Mouse (Mus musculus): ENCODE measurements around the gene Hmgb3. TPM values are rescaled to one million over a fixed set of nuclear protein-coding genes. Genes with fewer than 3 reads are reported as not detected.
A peak's percentile ranks its signal among the peaks of the same experiment; 100 is the strongest.
"Not testable (repeated sequence)": the region's sequence is repeated elsewhere in the genome, so short reads cannot be mapped to it uniquely, and the experiment has no call there.

Hmgb3 gene
- 100 to 1,000 TPM; 187 to 204 TPM for total RNA-seq (2021)
- 94.7 and 142 TPM in 2 replicates for polyA plus RNA-seq (2012; rRNA removed)
- long read RNA-seq, transcript Hmgb3-204 (5 exons, 1,743 nt): minor isoform, 64 of 203 reads
- long read RNA-seq, transcript Hmgb3-202 (5 exons, 1,571 nt): major isoform, 108 of 203 reads
- long read RNA-seq, partial matches to known transcripts: 2 of 203 reads
- long read RNA-seq, other reads (novel, unspliced or antisense): 24 of 203 reads

- DNase-seq: peak; percentile 91
Observed at GRCm38 (mm10) chrX:71555415-71556114, at the start of gene Hmgb3. TSS of gene Hmgb3 (plus strand) at chrX:71555918.

- DNase-seq: not testable (repeated sequence)
Observed at GRCm38 (mm10) chrX:71506591-71506990, 49.1 kb upstream of the Hmgb3 start.

- DNase-seq: no peak
Observed at GRCm38 (mm10) chrX:71519252-71519651, 36.5 kb upstream of the Hmgb3 start.

DNA sequence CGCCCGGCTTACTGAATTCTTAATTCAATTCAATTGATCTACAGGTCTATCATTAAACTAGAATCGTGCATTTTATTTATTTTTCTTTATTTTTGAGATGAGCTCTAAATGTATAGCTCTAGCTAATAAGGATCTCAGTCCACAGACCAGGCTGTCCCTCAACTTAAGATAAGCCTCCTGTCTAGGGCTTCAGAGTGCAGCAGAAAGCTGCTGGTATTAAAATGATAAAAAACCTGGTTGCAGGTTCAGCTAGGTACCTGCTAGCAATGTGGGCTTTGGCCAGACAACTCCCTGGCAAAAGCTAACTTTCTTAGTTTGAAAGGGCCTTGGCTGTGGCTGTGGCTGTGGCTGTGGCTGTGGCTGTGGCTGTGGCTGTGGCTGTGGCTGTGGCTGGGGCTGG is 32.8 kb upstream of the Hmgb3 start:
- no peak for DNase-seq

DNA sequence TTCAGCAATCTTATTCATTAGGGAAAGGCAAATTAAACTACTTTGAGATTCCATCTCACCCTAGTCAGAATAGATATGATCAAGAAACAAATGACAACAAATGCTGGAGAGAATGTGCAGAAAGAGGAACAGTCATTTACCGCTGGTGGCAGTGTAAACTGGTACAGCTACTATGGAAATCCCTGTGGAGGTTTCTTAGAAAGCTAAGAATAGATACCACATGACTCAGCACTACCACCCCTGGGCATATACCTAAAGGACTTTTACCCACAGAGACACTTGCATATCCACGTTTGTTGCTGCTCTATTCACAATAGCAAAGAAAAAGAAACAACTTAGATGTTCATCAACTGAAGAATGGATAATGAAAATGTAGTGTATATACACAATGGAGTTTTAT is 31.4 kb upstream of the Hmgb3 start:
- DNase-seq: no peak

DNA sequence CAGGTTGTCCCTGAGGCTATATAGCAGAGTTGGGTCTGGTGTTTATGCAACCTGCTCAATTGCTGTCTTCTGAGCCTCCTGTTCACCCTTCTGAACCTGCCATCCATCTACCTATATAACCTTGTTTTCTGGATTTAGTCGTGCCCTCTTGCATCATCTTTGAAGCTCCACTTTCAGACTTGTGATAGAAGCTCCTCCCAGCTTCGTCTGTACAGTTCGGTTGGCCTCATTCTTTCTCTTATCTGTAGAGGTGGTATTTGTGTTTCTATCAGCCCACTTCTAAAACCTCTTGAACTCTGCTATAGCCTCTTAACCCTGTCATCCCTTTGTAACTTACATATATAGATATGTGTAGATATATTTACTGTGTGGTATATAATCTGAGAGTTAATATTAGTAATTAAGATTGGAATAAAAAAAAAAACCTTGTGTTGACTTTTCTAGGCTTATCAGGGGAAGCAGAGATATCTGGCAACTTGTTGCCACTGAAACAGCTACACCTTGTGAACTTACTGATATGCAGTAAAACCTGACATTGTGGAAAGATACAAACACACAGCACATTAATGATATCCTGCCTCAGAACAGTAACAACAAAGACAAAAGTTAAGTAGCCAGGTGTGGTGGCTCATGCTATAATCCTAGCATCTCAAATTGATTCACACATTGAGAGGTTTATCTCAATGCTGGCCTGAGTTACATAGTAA is 30.0 kb upstream of the Hmgb3 start:
- DNase-seq: no peak

DNA sequence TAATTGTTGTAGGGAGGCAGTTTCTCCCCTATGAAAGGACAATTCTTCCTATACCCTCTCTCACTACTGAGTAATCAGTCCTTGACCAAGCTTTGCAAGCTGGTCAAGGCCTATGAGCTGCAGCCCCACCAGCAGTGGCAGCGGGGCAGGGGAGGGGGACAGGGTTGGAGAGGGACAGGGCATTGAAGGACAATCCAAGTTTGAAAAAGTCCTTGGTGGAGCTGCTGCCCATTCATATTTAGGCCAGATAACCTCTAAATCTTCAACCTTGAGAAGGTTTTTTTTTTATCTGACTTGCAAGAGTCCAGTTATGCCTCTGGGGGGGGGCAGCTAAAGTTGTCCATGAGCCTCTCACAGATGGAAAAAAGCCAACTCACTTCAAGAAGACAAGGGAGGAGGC is 28.3 kb upstream of the Hmgb3 start:
- DNase-seq: peak; percentile 77

GRCm38 (mm10) chrX:71528150-71528549 is 27.6 kb upstream of the Hmgb3 start:
- no peak for DNase-seq

DNA sequence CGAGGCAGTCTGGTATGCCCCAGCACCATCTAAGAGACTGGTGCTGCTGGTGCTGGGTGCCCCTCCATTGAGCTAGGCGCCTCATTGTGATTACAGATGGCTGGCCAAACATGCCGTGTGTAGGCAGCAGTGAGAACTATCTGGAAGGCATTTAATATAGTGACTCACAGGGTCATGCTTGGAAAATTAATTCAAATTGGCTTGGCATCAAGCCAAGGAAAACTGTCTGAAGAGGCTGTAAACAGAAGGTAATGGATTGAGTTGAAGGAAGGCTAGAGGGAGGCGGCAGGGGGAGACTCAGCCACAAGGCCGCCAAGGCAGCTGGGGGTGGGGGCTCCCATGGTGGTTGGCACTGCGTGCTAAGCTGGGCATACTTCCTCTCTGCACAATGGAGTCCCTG is 27.1 kb upstream of the Hmgb3 start:
- DNase-seq: peak; percentile 55

DNA sequence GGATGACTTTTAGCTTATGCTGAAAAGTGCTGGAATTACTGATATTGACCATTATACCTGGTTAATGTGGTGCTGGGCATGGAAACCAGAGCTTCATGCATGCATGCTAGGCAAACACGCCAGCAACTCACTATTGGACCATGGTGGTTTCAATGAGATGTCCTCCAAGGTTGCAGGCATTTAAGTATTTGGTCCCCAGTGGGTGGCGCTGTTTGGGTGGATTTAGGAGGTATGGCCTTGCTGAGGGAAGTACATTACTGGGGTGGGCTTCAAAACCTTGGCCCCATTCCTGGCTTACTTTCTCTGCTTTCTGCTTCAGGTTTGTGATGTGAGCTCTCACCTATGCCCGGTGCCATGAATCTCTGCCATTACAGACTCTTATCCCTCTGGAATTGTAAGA is 23.1 kb upstream of the Hmgb3 start:
- DNase-seq: no peak

- DNase-seq: no peak
Observed at GRCm38 (mm10) chrX:71534102-71534501, 21.6 kb upstream of the Hmgb3 start.

- DNase-seq: peak; percentile 48
Observed at GRCm38 (mm10) chrX:71537791-71538190, 17.9 kb upstream of the Hmgb3 start.

DNA sequence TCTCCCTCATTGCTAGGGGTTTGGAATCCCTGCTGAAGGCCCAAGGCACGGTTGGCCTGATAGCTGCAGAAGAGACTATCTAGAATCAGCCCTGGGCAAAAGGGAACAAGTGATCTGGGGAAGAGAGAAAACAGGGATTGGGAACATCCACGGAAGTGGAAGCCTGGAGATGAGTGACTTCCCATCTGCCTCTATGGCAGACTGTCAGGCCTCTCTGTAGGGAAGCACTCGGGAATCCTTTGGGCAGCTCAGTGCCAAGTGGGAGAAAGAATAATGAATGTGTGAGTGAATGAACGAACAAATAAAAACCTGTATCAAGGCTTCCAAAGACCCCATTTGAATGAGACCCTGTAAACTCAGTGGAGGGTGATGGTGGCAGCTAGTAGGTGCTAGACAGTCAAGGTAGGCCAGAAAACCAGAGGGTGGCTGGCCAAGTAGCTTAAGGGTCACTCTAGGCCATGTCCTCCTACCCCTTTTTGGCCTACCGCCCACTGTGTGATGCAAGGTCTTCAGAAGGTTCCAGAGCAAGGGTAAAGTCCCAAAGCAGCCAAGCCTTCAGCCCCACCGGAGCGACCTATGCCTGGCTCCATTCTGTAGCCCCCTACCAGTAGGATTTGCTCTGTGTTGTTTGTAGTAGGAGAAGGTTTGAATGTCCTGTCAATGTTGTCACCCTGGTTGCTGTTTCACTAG is 14.8 kb upstream of the Hmgb3 start:
- peak; percentile 48 for DNase-seq

- no peak for DNase-seq
Observed at GRCm38 (mm10) chrX:71544731-71545130, 11.0 kb upstream of the Hmgb3 start.

- no peak for DNase-seq
Observed at GRCm38 (mm10) chrX:71545163-71545562, 10.6 kb upstream of the Hmgb3 start.

GRCm38 (mm10) chrX:71556115-71556941 is 610 bp downstream of the Hmgb3 start:
- DNase-seq: peak; percentile 64

DNA sequence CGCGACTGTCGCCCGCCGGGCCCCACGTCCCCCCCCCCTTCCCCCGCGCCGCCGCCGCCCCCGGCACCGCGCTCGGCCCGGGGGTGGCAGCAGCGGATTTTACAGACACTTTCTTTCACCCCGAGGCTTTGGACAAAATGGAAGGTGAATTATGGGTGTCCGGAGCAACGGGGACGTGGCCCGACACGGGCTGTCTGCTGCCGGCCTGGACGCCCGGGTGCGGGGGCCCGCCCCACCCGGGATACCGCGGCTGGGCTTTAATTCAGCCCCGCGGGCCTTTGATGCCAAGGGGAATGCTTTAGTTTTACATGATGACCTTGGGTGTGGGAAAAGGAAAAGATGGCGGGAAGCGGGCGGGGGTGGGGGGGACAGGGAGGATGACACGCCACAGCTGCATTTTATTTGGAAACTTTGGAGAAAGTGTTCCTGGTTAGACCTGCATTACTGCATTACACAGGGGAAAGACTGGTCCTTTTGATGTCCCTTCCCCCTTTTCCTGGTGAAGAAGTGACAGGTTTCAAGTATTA is 1.3 kb downstream of the Hmgb3 start:
- DNase-seq: peak; percentile 41

- no peak for DNase-seq
Observed at GRCm38 (mm10) chrX:71559336-71559735, 3.6 kb downstream of the Hmgb3 start.

- DNase-seq: no peak
Observed at GRCm38 (mm10) chrX:71560796-71561195, 5.1 kb downstream of the Hmgb3 start.

- DNase-seq: no peak
Observed at GRCm38 (mm10) chrX:71573132-71573900, 17.6 kb downstream of the Hmgb3 start.

DNA sequence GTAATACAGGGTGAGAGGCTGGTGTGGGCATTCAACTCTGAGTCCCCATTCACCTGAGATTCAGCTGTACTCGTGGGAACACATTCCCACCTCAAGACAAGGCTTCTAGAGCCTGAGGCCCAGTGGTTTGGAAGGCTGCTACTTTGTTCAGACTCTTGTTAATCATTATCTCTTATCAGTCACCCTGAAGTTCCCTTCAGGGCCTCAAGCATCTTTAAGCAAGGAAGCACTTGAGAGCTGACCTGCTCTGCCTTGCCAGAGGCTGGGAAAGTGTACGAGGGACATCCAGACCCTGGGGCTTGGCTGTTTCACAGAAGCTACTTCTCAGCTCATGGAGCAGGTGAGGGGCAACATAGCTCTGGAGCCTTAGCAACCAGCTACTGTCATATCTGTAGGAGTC is 19.8 kb downstream of the Hmgb3 start:
- no peak for DNase-seq
